Mouse (Mus musculus): Measurements from ENCODE around the gene Krt75.
"Not testable (repeated sequence)": the region's sequence is repeated elsewhere in the genome, so short reads cannot be mapped to it uniquely, and the experiment has no call there.

Krt75 gene

GRCm38 (mm10) chr15:101517161-101517560 is 56.5 kb downstream of the Krt75 start, which contains the start of gene Gm49425:
Gene Gm49425 (minus strand): TSS chr15:101517261.
- not testable (repeated sequence) for DNase-seq (ENCODE audit: low spot score)
